Mouse (Mus musculus): Measurements from ENCODE around the gene Grik4. TPM values are rescaled to one million over a fixed set of nuclear protein-coding genes. Genes with fewer than 3 reads are reported as not detected.

Gene Grik4
- total and polyA plus RNA-seq, 2 experiments from 2014 or later: 7.7 to 11.9 TPM

GRCm38 (mm10) chr9:42863360-42863759 is 80.9 kb downstream of the Grik4 start:
- Histone ChIP-seq H3K9ac (no peak overlapping the region), H3K27me3 (ENCODE audit: insufficient read depth, low read length) (no peaks in the 10 kb centered on the region), H3K36me3 (ENCODE audit: insufficient read depth) (no peaks in the 10 kb centered on the region), H3K4me3 (ENCODE audit: low read depth, low read length) (no peak overlapping the region), H3K9me3 (ENCODE audit: low read length) (no peaks in the 10 kb centered on the region), H3K4me2 (ENCODE audit: low read depth) (no peak overlapping the region), H3K27ac (ENCODE audit: low read depth, low read length) (peak overlapping the region; percentile 17), H3K4me1 (ENCODE audit: insufficient read depth) (peaks cover 9% of the 10 kb centered on the region; the same call in 1 of the 2 replicates)
- ATAC-seq (peak; percentile 88), DNase-seq (peak; percentile 70)
- TF ChIP-seq CTCF (IDR thresholded peaks at IDR 0.05; ENCODE audit: low read depth): no peak
- 29% methylated on average over 5 of the region's 5 CpGs for WGBS

GRCm38 (mm10) chr9:42861711-42862110 is 82.6 kb downstream of the Grik4 start:
- no peak overlapping the region for H3K4me2 ChIP-seq (ENCODE audit: low read depth)
- no peak for TF ChIP-seq CTCF (IDR thresholded peaks at IDR 0.05; ENCODE audit: low read depth)
- ATAC-seq: no peak
- peaks cover 9% of the 10 kb centered on the region; the same call in 1 of the 2 replicates for H3K4me1 ChIP-seq (ENCODE audit: insufficient read depth)
- WGBS: 77% methylated on average over 5 of the region's 6 CpGs
- H3K27ac ChIP-seq (ENCODE audit: low read depth, low read length): no peak overlapping the region
- no peak for DNase-seq
- H3K4me3 ChIP-seq (ENCODE audit: low read depth, low read length): no peak overlapping the region
- no peaks in the 10 kb centered on the region for H3K36me3 ChIP-seq (ENCODE audit: insufficient read depth)
- H3K9ac ChIP-seq: no peak overlapping the region
- no peaks in the 10 kb centered on the region for H3K9me3 ChIP-seq (ENCODE audit: low read length)
- H3K27me3 ChIP-seq (ENCODE audit: insufficient read depth, low read length): no peaks in the 10 kb centered on the region

DNA sequence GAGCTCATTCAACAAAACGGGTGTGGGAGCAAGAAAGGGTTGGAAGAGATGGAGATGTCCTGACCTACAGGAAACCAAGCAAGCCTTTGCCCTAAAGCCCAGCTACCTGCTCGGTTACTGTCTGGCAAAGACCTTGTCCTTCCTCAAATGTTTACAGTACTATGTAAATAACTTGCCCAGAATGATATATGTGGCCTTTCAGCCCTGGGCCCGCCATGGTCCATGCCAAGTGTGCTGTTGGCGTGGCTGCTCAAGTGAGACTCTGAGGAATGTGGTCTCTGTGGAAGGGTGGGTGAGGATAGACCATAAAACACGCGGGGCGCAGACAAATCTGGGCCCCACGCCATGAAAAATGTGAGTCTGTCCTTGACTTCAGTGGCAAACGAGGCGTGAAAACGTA is 83.1 kb downstream of the Grik4 start:
- no peak overlapping the region for H3K4me3 ChIP-seq (ENCODE audit: low read depth, low read length)
- 84% methylated on average over 11 of the region's 11 CpGs for WGBS
- peaks cover 9% of the 10 kb centered on the region; the same call in 1 of the 2 replicates for H3K4me1 ChIP-seq (ENCODE audit: insufficient read depth)

DNA sequence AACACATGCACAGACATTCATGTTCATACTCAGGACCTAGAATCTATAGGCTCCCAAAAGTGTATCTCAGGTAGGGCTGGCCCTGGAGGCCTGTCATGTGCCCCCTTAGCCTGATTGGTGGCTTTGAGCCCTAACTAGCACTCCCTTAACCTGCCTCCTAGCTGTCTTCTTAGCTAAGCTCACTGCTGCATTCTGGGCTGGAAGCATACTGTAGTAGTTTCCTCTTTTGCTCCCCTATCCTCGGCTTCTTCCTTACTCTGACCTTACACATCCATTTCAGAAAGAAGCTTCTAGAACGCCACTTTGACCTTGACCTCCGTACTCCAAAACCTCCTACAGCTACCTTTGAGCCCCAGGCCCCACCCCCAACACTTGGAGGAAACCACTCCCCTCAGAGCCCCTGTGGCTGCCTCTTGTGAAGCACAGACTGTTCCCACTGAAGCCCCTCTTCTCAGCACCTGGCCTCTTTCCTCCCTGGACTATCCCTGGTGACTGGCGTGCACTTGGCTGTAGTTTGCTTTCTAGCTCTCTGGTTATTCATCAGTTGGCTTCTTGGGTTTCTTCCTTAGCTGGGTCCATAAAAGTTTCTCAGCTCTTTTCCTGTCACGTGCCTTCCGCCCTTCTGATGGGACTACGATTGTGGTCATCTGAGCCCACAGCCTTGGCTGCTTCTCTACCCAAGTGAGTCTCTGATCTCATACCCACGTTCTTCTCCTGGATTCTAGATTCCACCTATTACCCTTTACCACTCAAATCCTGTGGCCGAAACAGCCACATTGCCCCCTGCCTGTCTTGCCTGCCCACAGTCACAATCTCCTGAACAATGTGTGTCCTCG is 84.1 kb downstream of the Grik4 start:
- Histone ChIP-seq H3K4me3 (ENCODE audit: low read depth, low read length) (no peak overlapping the region), H3K4me2 (ENCODE audit: low read depth) (no peak overlapping the region), H3K4me1 (ENCODE audit: insufficient read depth) (peaks cover 5% of the 10 kb centered on the region; the same call in 1 of the 2 replicates), H3K9me3 (ENCODE audit: low read length) (no peaks in the 10 kb centered on the region), H3K27ac (ENCODE audit: low read depth, low read length) (no peak overlapping the region), H3K36me3 (ENCODE audit: insufficient read depth) (no peaks in the 10 kb centered on the region), H3K9ac (no peak overlapping the region), H3K27me3 (ENCODE audit: insufficient read depth, low read length) (no peaks in the 10 kb centered on the region)
- TF ChIP-seq CTCF (IDR thresholded peaks at IDR 0.05; ENCODE audit: low read depth): no peak
- DNase-seq: no peak
- WGBS: 80% methylated on average over 10 of the region's 10 CpGs
- ATAC-seq: no peak

More for the DNA sequence above, 83.1 kb downstream of the Grik4 start:
- Histone ChIP-seq H3K27me3 (ENCODE audit: insufficient read depth, low read length) (no peaks in the 10 kb centered on the region), H3K27ac (ENCODE audit: low read depth, low read length) (no peak overlapping the region), H3K9me3 (ENCODE audit: low read length) (no peaks in the 10 kb centered on the region), H3K36me3 (ENCODE audit: insufficient read depth) (no peaks in the 10 kb centered on the region), H3K9ac (no peak overlapping the region), H3K4me2 (ENCODE audit: low read depth) (no peak overlapping the region)
- no peak for TF ChIP-seq CTCF (IDR thresholded peaks at IDR 0.05; ENCODE audit: low read depth)
- no peak for DNase-seq
- ATAC-seq: no peak

GRCm38 (mm10) chr9:42858998-42859690 is 85.1 kb downstream of the Grik4 start:
- TF ChIP-seq CTCF (IDR thresholded peaks at IDR 0.05; ENCODE audit: low read depth): no peak
- no peak for DNase-seq

DNA sequence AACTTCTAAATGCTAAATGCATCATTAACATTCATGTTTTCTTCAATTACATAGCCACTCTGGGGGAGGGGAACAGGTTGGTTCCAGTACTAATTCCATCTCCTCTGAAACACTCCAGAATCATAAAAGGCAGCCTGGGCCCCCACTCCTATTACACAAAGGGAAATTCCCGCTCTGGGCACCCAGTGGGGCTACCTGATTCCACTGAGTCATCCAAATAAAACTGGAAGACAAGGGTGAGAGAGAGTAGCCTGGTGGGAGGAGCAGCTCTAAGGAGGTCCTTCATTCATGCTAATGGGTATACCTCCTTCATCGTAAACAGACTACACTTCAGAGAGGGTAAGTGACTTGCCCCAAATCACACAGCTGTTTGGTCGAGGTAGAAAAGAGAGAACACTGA is 85.7 kb downstream of the Grik4 start:
- 65% methylated on average over 3 of the region's 3 CpGs for WGBS
- Histone ChIP-seq H3K27me3 (ENCODE audit: insufficient read depth, low read length) (no peaks in the 10 kb centered on the region), H3K4me3 (ENCODE audit: low read depth, low read length) (no peak overlapping the region), H3K27ac (ENCODE audit: low read depth, low read length) (no peak overlapping the region), H3K9me3 (ENCODE audit: low read length) (no peaks in the 10 kb centered on the region), H3K9ac (no peak overlapping the region), H3K4me1 (ENCODE audit: insufficient read depth) (peaks cover 3% of the 10 kb centered on the region; the same call in 1 of the 2 replicates), H3K4me2 (ENCODE audit: low read depth) (no peak overlapping the region), H3K36me3 (ENCODE audit: insufficient read depth) (no peaks in the 10 kb centered on the region)
- ATAC-seq (no peak), DNase-seq (no peak)
- TF ChIP-seq CTCF (IDR thresholded peaks at IDR 0.05; ENCODE audit: low read depth): no peak

More at GRCm38 (mm10) chr9:42858998-42859690, 85.1 kb downstream of the Grik4 start:
- Histone ChIP-seq H3K4me2 (ENCODE audit: low read depth) (no peak overlapping the region), H3K9me3 (ENCODE audit: low read length) (no peaks in the 10 kb centered on the region), H3K27me3 (ENCODE audit: insufficient read depth, low read length) (no peaks in the 10 kb centered on the region), H3K36me3 (ENCODE audit: insufficient read depth) (no peaks in the 10 kb centered on the region), H3K4me1 (ENCODE audit: insufficient read depth) (peaks cover 3% of the 10 kb centered on the region; the same call in 1 of the 2 replicates), H3K9ac (no peak overlapping the region), H3K4me3 (ENCODE audit: low read depth, low read length) (no peak overlapping the region), H3K27ac (ENCODE audit: low read depth, low read length) (no peak overlapping the region)
- WGBS: 66% methylated on average over 4 of the region's 4 CpGs
- ATAC-seq: no peak

DNA sequence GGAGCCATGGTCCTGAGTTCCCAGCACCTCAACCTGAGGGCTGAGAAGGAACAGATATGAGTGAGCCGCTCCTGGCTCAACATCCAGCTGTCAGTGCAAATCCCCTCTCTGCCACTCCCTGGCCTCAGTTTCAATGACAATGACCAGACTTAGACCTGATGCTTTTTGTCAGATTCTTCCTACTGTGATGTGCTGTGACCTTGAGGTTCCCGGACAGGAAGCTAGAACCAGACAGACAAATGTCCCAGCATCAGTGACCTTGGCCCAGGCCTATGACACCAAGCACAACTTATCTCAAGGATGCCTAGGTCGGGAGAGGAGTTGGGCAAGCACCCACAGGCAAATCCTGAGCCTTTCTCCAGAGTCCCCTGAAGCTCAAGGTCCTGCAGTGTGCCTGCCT is 86.5 kb downstream of the Grik4 start:
- 88% methylated on average over 3 of the region's 3 CpGs for WGBS
- H3K27ac ChIP-seq (ENCODE audit: low read depth, low read length): no peak overlapping the region
- no peaks in the 10 kb centered on the region for H3K27me3 ChIP-seq (ENCODE audit: insufficient read depth, low read length)
- no peaks in the 10 kb centered on the region for H3K4me1 ChIP-seq (ENCODE audit: insufficient read depth)
- DNase-seq: no peak
- ATAC-seq: no peak
- no peak overlapping the region for H3K9ac ChIP-seq
- no peak for TF ChIP-seq CTCF (IDR thresholded peaks at IDR 0.05; ENCODE audit: low read depth)
- no peaks in the 10 kb centered on the region for H3K36me3 ChIP-seq (ENCODE audit: insufficient read depth)
- H3K4me3 ChIP-seq (ENCODE audit: low read depth, low read length): no peak overlapping the region
- H3K4me2 ChIP-seq (ENCODE audit: low read depth): no peak overlapping the region
- H3K9me3 ChIP-seq (ENCODE audit: low read length): no peaks in the 10 kb centered on the region

All from forebrain, postnatal 0 days (tissue).